Mouse (Mus musculus) brain, embryonic 18.5 days (tissue): Measurements from ENCODE around the gene Vps52.
"Not testable (repeated sequence)": the region's sequence is repeated elsewhere in the genome, so short reads cannot be mapped to it uniquely, and the experiment has no call there.

Experiments
- DNase-seq: peaks from one replicate; pipeline ENCODE4 v3.0.0-alpha.2; 2012; ENCODE audit warnings: low read depth, low spot score

Vps52 gene

GRCm38 (mm10) chr17:34000796-34001195, 45.2 kb downstream of the Vps52 start:
- not testable (repeated sequence) for DNase-seq

- no peak for DNase-seq
Measured at GRCm38 (mm10) chr17:34003426-34003825, 47.8 kb downstream of the Vps52 start.

- no peak for DNase-seq
Measured at GRCm38 (mm10) chr17:34006570-34006969, 51.0 kb downstream of the Vps52 start.

- DNase-seq, result no peak
Measured at GRCm38 (mm10) chr17:34010156-34010555, 54.5 kb downstream of the Vps52 start.

- no peak for DNase-seq
Measured at GRCm38 (mm10) chr17:34013436-34013835, 57.8 kb downstream of the Vps52 start.
